Mouse (Mus musculus): ENCODE data around the gene Sptlc2.

DNA sequence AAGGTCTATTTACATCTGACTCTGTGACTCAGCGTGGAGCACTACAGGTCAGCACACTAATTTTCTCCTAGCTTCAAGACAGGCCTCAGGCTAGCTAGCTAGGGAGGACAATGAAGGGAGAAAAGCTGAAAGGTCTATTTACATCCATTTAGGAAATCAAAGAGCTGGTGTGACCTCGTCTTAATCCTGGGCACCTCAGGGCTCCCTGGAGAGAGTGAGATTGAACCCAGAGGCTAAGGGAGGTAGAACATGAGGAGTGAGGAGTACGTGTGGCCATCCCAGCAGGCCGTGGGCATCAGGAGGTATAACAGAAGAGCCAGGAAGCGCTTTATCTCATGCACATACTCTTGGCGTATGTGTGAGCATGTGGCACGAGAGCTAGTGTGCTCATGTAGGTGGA lies 104.4 kb downstream of the Sptlc2 start:
- TF ChIP-seq CTCF (conservative IDR thresholded peaks at IDR 0.05; ENCODE audit: insufficient read depth, insufficient read length, low read depth, low read length) (no peak), POLR2A (IDR thresholded peaks at IDR 0.05; ENCODE audit: low read depth, low read length) (no peak)

Data from kidney, adult 2 months (tissue).